Mouse (Mus musculus) heart, adult 2 months (tissue): ENCODE data around the gene Syngr2.

Experiments
- CTCF ChIP-seq: fragments of 200-600 bp; IDR thresholded peaks from 2 replicates; pipeline ENCODE4 v1.8.1; 2022; ENCODE audit warnings: antibody characterized with exemption, mild to moderate bottlenecking, moderate library complexity
- EP300 ChIP-seq: fragments of 200-500 bp; IDR thresholded peaks from 2 replicates; pipeline ENCODE4 v1.6.1; 2011; ENCODE audit warnings: low read depth, low read length, control low read depth; ENCODE audit not compliant: insufficient read depth
- POLR2A ChIP-seq: fragments of 200-500 bp; IDR thresholded peaks from 2 replicates; pipeline ENCODE4 v1.6.1; 2011; ENCODE audit warnings: mild to moderate bottlenecking, low read depth, low read length, control low read depth; ENCODE audit not compliant: insufficient read depth

GRCm38 (mm10) chr11:117801650-117802049 is 7.8 kb upstream of the Syngr2 start:
- TF ChIP-seq POLR2A: no peak
- TF ChIP-seq EP300: no peak
- no peak for TF ChIP-seq CTCF
